Mouse (Mus musculus): ENCODE measurements at regions not wholly inside any gene's neighbourhood (a gene's known extent, or its start where the extent isn't known, plus 50 kb on each side); places are given as distances from the start of the nearest gene placed in this dataset.

- TF ChIP-seq ZC3H11A (IDR thresholded peaks at IDR 0.05; ENCODE audit: borderline replicate concordance, low read depth, low read length) (no peak), HCFC1 (IDR thresholded peaks at IDR 0.05; ENCODE audit: borderline replicate concordance, insufficient read depth, low read length) (no peak), CHD2 (IDR thresholded peaks at IDR 0.05; ENCODE audit: low read depth, low read length) (no peak), ZNF384 (IDR thresholded peaks at IDR 0.05; ENCODE audit: low read depth, low read length) (no peak), MAFK (IDR thresholded peaks at IDR 0.05; ENCODE audit: insufficient read depth, low read depth, low read length) (no peak)
Measured at GRCm38 (mm10) chr1:61263466-61263865, 285.7 kb downstream of the Icos start.

Measured in ES-E14 (cell line).